Mouse (Mus musculus): Measurements from ENCODE around the gene Gatc. TPM values are rescaled to one million over a fixed set of nuclear protein-coding genes. Genes with fewer than 3 reads are reported as not detected.
"Not testable (repeated sequence)": the region's sequence is repeated elsewhere in the genome, so short reads cannot be mapped to it uniquely, and the experiment has no call there.

The Gatc gene
- polyA plus RNA-seq, 1 experiment from 2014 or later = 37.0 TPM

DNA sequence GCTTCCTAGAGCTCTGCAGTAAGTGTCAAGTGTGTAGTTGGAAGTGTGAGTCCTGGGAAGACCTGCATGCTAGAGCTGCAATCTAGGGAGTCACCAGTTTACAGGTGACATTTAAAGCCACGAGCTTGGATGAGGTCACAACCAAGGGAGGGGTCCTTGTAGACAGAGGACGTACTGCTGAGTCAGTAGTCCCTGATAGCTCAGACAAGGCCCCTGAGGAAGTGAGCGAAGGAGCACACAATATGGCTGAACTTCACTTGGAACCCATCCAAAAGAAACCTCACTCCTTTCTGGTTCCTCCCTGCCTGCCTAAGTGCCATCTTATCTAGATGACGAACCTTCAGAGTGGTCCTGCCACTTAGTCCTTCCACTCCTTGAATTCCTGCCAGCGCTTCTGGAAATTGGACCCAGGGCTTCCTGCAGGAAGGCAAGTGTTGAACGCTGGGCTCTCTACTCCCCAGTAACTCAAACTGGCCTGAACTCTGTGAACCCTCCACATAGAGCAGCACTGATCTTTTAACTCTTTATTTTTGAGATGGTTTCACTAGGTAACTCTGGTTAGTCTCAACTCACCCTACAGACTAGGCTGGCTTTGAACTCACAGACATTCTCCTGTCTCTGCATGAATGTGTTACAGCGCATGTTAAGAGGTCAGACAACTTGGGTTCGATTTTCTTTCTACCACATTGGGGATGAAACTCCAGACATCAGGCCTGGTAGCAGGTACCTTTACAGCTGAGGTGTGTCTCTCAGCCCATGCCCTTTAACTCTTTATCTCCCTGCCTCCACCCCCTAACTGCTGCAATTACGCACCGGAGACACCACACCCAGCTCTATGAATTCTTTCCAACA lies 27.9 kb downstream of the Gatc start:
- no peak for DNase-seq (ENCODE audit: low spot score)
- H3K4me3 ChIP-seq (ENCODE audit: low read depth, low read length) = no peak overlapping the region
- no peak overlapping the region for H3K4me2 ChIP-seq (ENCODE audit: low read depth, low read length)
- no peaks in the 10 kb centered on the region for H3K9me3 ChIP-seq (replicated peaks; ENCODE audit: control insufficient read depth, low read length)
- no peaks in the 10 kb centered on the region for H3K27me3 ChIP-seq (ENCODE audit: control insufficient read depth, insufficient read depth, low read length)
- no peaks in the 10 kb centered on the region for H3K36me3 ChIP-seq (replicated peaks; ENCODE audit: control insufficient read depth, insufficient read depth, low read depth, low read length)
- H3K9ac ChIP-seq (replicated peaks; ENCODE audit: low read length) = no peak overlapping the region
- H3K27ac ChIP-seq (replicated peaks; ENCODE audit: low read depth, low read length) = no peak overlapping the region
- peaks cover 5% of the 10 kb centered on the region for H3K4me1 ChIP-seq (ENCODE audit: control insufficient read depth, insufficient read depth, low read length)
- ATAC-seq (replicated peaks; ENCODE audit: insufficient number of reproducible peaks, low FRiP score, low TSS enrichment, low read depth) = no peak
- 73% methylated on average over 10 of the region's 10 CpGs for WGBS

DNA sequence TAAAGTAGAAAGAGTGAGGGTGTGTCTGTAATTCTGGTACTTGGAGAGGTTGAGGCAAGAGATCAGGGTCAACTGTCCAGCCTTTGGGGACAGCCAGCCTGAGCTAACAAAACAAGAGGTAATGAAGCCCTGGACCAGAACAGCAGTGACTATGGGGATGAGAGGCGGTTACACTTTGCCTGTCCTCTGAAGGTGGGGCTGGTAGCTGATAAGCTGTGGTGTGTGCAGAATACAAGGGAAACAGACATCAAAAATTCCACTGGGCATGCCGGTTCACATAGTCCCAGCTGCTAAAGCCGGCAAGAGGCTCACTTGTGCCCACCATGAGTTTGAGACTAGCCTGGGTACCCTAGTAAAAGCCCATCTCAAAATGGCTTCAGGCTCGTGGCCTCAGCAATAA lies 28.6 kb downstream of the Gatc start:
- WGBS = 81% methylated on average over 4 of the region's 4 CpGs
- Histone ChIP-seq H3K9me3 (replicated peaks; ENCODE audit: control insufficient read depth, low read length) (no peaks in the 10 kb centered on the region), H3K4me1 (ENCODE audit: control insufficient read depth, insufficient read depth, low read length) (peaks cover 5% of the 10 kb centered on the region), H3K27me3 (ENCODE audit: control insufficient read depth, insufficient read depth, low read length) (no peaks in the 10 kb centered on the region), H3K36me3 (replicated peaks; ENCODE audit: control insufficient read depth, insufficient read depth, low read depth, low read length) (no peaks in the 10 kb centered on the region), H3K4me3 (ENCODE audit: low read depth, low read length) (no peak overlapping the region), H3K9ac (replicated peaks; ENCODE audit: low read length) (no peak overlapping the region), H3K4me2 (ENCODE audit: low read depth, low read length) (no peak overlapping the region), H3K27ac (replicated peaks; ENCODE audit: low read depth, low read length) (no peak overlapping the region)
- no peak for ATAC-seq (replicated peaks; ENCODE audit: insufficient number of reproducible peaks, low FRiP score, low TSS enrichment, low read depth)
- DNase-seq (ENCODE audit: low spot score) = no peak

DNA sequence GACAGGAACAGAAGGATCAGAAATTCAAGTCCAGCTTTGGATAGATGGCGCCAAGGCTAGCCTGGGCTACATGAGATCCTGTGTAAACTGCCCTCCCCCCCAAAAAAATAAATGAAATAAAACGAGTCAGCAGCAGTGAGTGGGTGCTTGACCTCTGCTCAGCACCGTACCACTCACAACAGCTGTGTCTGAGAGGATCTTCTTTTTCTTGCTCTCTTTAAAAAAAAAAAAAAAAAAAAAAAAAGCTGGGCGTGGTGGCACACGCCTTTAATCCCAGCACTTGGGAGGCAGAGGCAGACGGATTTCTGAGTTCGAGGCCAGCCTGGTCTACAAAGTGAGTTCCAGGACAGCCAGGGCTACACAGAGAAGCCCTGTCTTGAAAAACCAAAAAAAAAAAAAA lies 38.8 kb downstream of the Gatc start:
- not testable (repeated sequence) for H3K4me3 ChIP-seq (ENCODE audit: low read depth, low read length); H3K9me3 ChIP-seq (replicated peaks; ENCODE audit: control insufficient read depth, low read length); H3K4me2 ChIP-seq (ENCODE audit: low read depth, low read length); ATAC-seq (replicated peaks; ENCODE audit: insufficient number of reproducible peaks, low FRiP score, low TSS enrichment, low read depth); DNase-seq (ENCODE audit: low spot score); H3K4me1 ChIP-seq (ENCODE audit: control insufficient read depth, insufficient read depth, low read length); H3K27ac ChIP-seq (replicated peaks; ENCODE audit: low read depth, low read length); H3K9ac ChIP-seq (replicated peaks; ENCODE audit: low read length); H3K27me3 ChIP-seq (ENCODE audit: control insufficient read depth, insufficient read depth, low read length); H3K36me3 ChIP-seq (replicated peaks; ENCODE audit: control insufficient read depth, insufficient read depth, low read depth, low read length)
- 89% methylated on average over 3 of the region's 7 CpGs for WGBS

GRCm38 (mm10) chr5:115301615-115302014 lies 39.4 kb downstream of the Gatc start:
- peak overlapping the region; percentile 66 for H3K4me3 ChIP-seq (ENCODE audit: low read depth, low read length)
- peak overlapping the region; percentile 53 for H3K9ac ChIP-seq (replicated peaks; ENCODE audit: low read length)
- 25% methylated on average over 13 of the region's 13 CpGs for WGBS
- no peak for DNase-seq (ENCODE audit: low spot score)
- peaks cover 4% of the 10 kb centered on the region; the same call in 1 of the 2 replicates for H3K4me1 ChIP-seq (ENCODE audit: control insufficient read depth, insufficient read depth, low read length)
- no peaks in the 10 kb centered on the region for H3K27me3 ChIP-seq (ENCODE audit: control insufficient read depth, insufficient read depth, low read length)
- H3K27ac ChIP-seq (replicated peaks; ENCODE audit: low read depth, low read length) = peak overlapping the region; percentile 88; the same call in 1 of the 2 replicates
- no peak for ATAC-seq (replicated peaks; ENCODE audit: insufficient number of reproducible peaks, low FRiP score, low TSS enrichment, low read depth)
- peaks cover 7% of the 10 kb centered on the region for H3K36me3 ChIP-seq (replicated peaks; ENCODE audit: control insufficient read depth, insufficient read depth, low read depth, low read length)
- peak overlapping the region; percentile 64 for H3K4me2 ChIP-seq (ENCODE audit: low read depth, low read length)
- H3K9me3 ChIP-seq (replicated peaks; ENCODE audit: control insufficient read depth, low read length) = no peaks in the 10 kb centered on the region

DNA sequence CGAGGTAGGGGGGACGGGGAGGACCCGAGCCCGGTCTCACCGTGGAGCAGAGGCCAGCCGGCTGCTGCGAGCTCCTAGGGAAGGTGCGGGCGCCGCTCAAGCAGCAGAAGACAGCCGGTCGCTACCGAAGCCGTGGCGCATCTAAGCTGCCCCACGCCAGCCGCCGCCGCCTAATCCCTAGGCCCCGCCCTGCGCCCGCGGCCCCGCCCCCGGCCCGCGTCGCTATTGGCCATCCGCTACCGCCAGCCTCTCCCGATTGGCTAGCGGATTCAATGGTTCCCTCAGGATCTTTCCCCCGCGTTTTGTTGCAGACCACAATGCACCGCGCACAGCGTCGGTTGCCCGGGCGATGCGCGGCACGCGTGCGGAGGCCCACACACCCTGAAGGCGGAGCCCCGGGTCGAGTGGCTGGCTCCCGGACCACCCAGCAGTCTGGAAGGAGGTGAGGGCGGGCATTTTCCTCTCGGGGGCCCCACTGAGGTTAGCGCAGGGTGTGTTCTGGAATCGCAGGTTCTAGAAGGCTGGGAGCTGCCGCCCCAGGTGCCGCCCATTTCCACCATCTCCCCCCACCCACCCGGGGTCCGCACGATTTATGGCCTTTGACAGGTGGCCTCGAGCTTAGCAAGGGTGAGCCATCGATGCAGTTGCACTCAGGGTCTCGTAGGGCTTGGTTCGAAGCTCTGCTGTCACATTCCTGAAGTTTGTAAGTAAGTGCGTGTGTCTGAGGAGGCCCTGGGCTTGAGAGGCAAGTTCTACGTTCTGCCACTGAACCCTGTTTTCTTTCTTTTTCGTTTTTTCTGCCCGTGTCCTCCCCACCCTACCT lies 40.0 kb downstream of the Gatc start, which contains the start of gene Dynll1:
Gene Dynll1, minus strand, starts transcription at position 208 of the 823 bp plus-strand sequence.
- Histone ChIP-seq H3K27me3 (ENCODE audit: control insufficient read depth, insufficient read depth, low read length) (no peaks in the 10 kb centered on the region), H3K9me3 (replicated peaks; ENCODE audit: control insufficient read depth, low read length) (no peaks in the 10 kb centered on the region), H3K36me3 (replicated peaks; ENCODE audit: control insufficient read depth, insufficient read depth, low read depth, low read length) (peaks cover 7% of the 10 kb centered on the region), H3K9ac (replicated peaks; ENCODE audit: low read length) (peak within 1 kb of the TSS; percentile 71), H3K27ac (replicated peaks; ENCODE audit: low read depth, low read length) (peak within 1 kb of the TSS; percentile 88), H3K4me2 (ENCODE audit: low read depth, low read length) (peak within 1 kb of the TSS; percentile 64), H3K4me3 (ENCODE audit: low read depth, low read length) (peak within 1 kb of the TSS; percentile 66), H3K4me1 (ENCODE audit: control insufficient read depth, insufficient read depth, low read length) (peaks cover 4% of the 10 kb centered on the region; the same call in 1 of the 2 replicates)
- DNase-seq (ENCODE audit: low spot score) = peak; percentile 100
- under 1% methylated on average over 65 of the region's 66 CpGs for WGBS
- peak; percentile 97 for ATAC-seq (replicated peaks; ENCODE audit: insufficient number of reproducible peaks, low FRiP score, low TSS enrichment, low read depth)

DNA sequence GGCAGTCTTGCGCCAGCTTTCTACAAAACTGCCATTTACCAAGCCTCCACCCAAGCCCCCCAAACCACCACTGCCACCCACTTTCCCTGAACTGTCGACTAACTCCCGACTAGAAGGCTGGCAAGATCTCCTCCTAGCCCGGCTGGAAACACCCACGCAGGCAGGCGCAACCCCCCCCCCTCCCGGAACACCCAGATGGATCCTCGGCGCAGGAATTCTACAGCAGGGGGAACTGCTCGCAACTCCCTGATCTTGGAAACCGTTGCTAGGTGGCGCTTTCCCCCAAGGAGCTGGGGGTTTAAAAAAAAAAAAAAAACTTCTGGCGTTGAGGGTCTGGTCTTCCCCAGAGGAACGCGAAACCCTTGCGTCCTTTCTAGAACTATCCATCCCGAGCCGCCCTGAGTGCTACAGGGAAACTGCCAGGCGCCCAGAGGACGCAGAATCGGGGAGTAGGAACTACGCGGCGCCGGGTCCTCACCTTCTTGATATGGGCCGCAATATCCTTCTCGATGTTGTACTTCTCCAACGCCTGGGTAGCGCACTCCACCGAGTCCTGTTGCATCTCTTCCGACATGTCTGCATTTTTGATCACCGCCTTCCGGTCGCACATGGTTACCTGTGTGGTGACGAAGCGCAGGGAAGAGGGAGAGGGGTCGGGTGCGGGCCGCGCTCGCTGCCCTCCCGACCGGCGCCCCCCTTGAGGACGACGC lies 40.8 kb downstream of the Gatc start:
- Histone ChIP-seq H3K36me3 (replicated peaks; ENCODE audit: control insufficient read depth, insufficient read depth, low read depth, low read length) (peaks cover 7% of the 10 kb centered on the region), H3K4me2 (ENCODE audit: low read depth, low read length) (peak overlapping the region; percentile 64), H3K4me3 (ENCODE audit: low read depth, low read length) (peak overlapping the region; percentile 66), H3K4me1 (ENCODE audit: control insufficient read depth, insufficient read depth, low read length) (peaks cover 4% of the 10 kb centered on the region; the same call in 1 of the 2 replicates), H3K27me3 (ENCODE audit: control insufficient read depth, insufficient read depth, low read length) (no peaks in the 10 kb centered on the region), H3K9ac (replicated peaks; ENCODE audit: low read length) (peak overlapping the region; percentile 71), H3K9me3 (replicated peaks; ENCODE audit: control insufficient read depth, low read length) (no peaks in the 10 kb centered on the region), H3K27ac (replicated peaks; ENCODE audit: low read depth, low read length) (peak overlapping the region; percentile 88)
- DNase-seq (ENCODE audit: low spot score) (peak; percentile 81), ATAC-seq (replicated peaks; ENCODE audit: insufficient number of reproducible peaks, low FRiP score, low TSS enrichment, low read depth) (peak; percentile 36)
- WGBS = under 1% methylated on average over 44 of the region's 46 CpGs

- Histone ChIP-seq H3K9ac (replicated peaks; ENCODE audit: low read length) (no peak overlapping the region), H3K4me1 (ENCODE audit: control insufficient read depth, insufficient read depth, low read length) (peaks cover 4% of the 10 kb centered on the region; the same call in 1 of the 2 replicates), H3K27me3 (ENCODE audit: control insufficient read depth, insufficient read depth, low read length) (no peaks in the 10 kb centered on the region), H3K4me2 (ENCODE audit: low read depth, low read length) (no peak overlapping the region), H3K4me3 (ENCODE audit: low read depth, low read length) (no peak overlapping the region), H3K27ac (replicated peaks; ENCODE audit: low read depth, low read length) (no peak overlapping the region), H3K9me3 (replicated peaks; ENCODE audit: control insufficient read depth, low read length) (no peaks in the 10 kb centered on the region), H3K36me3 (replicated peaks; ENCODE audit: control insufficient read depth, insufficient read depth, low read depth, low read length) (peaks cover 7% of the 10 kb centered on the region)
- no peak for DNase-seq (ENCODE audit: low spot score)
- no peak for ATAC-seq (replicated peaks; ENCODE audit: insufficient number of reproducible peaks, low FRiP score, low TSS enrichment, low read depth)
- WGBS = 84% methylated on average over 10 of the region's 10 CpGs
Observed at GRCm38 (mm10) chr5:115296347-115296746, 44.6 kb downstream of the Gatc start.

Data from embryonic facial prominence, embryonic 11.5 days (tissue).